Mouse (Mus musculus): ENCODE data around the gene Skida1. TPM values are rescaled to one million over a fixed set of nuclear protein-coding genes. Genes with fewer than 3 reads are reported as not detected.
"Not testable (repeated sequence)": the region's sequence is repeated elsewhere in the genome, so short reads cannot be mapped to it uniquely, and the experiment has no call there.

Gene Skida1
- total RNA-seq (2014; rRNA removed) (14.1 and 22.7 TPM in 2 replicates), polyA plus RNA-seq (2015; fragmentation: Nextera tagmentation; extraction: Ambion mirVana) (4.4 and 5.0 TPM in 2 replicates)

DNA sequence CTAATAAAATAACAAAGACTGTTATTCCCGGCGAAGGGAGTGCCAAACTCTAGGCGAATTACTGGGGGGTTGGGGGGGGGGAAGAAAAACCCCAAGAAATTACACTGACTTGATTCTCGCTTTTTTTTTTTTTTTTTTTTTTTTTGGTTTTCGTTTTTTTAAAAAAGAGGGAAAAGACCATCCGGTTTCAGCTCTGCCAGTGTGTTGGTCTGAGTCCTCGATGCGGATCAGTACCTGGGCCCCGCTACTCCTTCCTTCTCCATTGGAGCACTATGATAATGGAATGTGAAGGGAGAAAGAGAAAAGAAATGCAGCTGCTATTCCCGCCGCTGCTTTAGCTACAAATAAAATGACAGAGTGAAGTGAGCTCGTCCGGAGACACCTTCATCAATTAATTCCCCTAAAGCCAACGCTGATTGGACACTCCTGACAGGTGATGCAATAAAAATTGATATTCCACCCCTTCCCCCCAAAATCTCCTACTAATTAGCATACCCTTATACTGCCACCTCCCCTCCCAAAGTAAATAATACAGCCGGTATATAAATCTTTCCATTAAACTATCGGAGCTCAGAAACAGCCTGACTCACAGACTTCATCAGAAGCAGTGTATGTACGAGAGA, at the start of gene Skida1:
TSS of gene Skida1 (minus strand) at position 599 of the 623 bp plus-strand sequence.
- peak within 1 kb of the TSS; percentile 99 for H3K9ac ChIP-seq (replicated peaks; ENCODE audit: low read length)
- H3K9me3 ChIP-seq (ENCODE audit: low read length), result no peaks in the 10 kb centered on the region
- no peaks in the 10 kb centered on the region for H3K36me3 ChIP-seq (ENCODE audit: insufficient read depth, low read length)
- DNase-seq (ENCODE audit: low spot score) (peak; percentile 82), ATAC-seq (peak; percentile 43)
- peaks cover 9% of the 10 kb centered on the region; the same call in 1 of the 2 replicates for H3K4me1 ChIP-seq (ENCODE audit: insufficient read depth, low read length)
- WGBS, result 0% methylated on average over 17 of the region's 17 CpGs
- peak within 1 kb of the TSS; percentile 84 for H3K4me2 ChIP-seq (ENCODE audit: low read depth, low read length)
- peak within 1 kb of the TSS; percentile 93 for H3K4me3 ChIP-seq (ENCODE audit: low read length)
- no peak for TF ChIP-seq CTCF (IDR thresholded peaks at IDR 0.05; ENCODE audit: low read depth)
- peak within 1 kb of the TSS; percentile 99 for H3K27ac ChIP-seq
- H3K27me3 ChIP-seq (ENCODE audit: insufficient read depth, low read length), result no peaks in the 10 kb centered on the region

DNA sequence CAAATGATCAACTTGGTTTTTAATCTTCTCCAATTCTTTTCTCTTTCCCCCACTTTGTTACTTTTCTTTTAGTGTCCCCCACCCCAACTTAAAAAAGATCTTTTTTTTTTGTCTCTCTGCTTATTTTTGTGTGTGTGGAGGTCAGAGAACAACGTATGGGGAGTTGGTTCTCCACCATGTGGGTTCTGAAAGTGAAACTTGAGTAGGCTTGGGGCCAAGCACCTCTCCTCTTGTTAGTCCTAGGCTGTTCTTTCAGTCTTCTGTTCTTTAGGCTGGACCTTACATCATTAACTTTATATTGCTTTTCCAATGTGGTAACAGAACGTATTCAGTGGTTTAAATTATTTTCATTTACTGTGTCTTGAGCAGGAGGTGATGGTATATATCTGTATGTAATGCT, 47.0 kb upstream of the Skida1 start:
- WGBS, result 70% methylated on average over 2 of the region's 2 CpGs

DNA sequence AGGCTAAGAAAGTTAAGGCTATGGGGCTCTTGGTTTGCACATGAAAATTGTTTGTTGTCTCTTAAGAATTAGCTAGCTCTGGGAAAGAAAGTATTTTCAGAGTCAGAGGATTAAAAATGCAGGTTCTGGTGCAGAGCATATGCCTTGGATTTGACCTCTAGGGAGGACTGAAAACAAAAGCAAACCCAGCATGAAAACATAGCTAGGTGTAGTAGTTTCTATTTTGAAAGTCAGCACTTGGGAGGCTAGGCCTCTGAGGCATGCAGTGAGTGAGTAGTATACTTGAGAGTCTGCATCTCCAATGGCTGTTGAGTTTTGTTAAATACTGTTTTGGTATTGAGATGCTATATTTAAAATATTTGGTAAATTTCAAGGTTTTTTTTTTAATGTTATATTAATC, 45.5 kb upstream of the Skida1 start:
- Histone ChIP-seq H3K4me2 (ENCODE audit: low read depth, low read length) (no peak overlapping the region), H3K27ac (no peak overlapping the region), H3K4me1 (ENCODE audit: insufficient read depth, low read length) (no peaks in the 10 kb centered on the region), H3K27me3 (ENCODE audit: insufficient read depth, low read length) (no peaks in the 10 kb centered on the region), H3K9ac (replicated peaks; ENCODE audit: low read length) (no peak overlapping the region), H3K9me3 (ENCODE audit: low read length) (no peaks in the 10 kb centered on the region), H3K36me3 (ENCODE audit: insufficient read depth, low read length) (peaks cover 6% of the 10 kb centered on the region; the same call in 1 of the 2 replicates), H3K4me3 (ENCODE audit: low read length) (no peak overlapping the region)
- DNase-seq (ENCODE audit: low spot score) (no peak), ATAC-seq (no peak)
- no peak for TF ChIP-seq CTCF (IDR thresholded peaks at IDR 0.05; ENCODE audit: low read depth)

More for the DNA sequence above, 47.0 kb upstream of the Skida1 start:
- Histone ChIP-seq H3K36me3 (ENCODE audit: insufficient read depth, low read length) (no peaks in the 10 kb centered on the region; the same call in 1 of the 2 replicates), H3K4me1 (ENCODE audit: insufficient read depth, low read length) (no peaks in the 10 kb centered on the region), H3K27me3 (ENCODE audit: insufficient read depth, low read length) (no peaks in the 10 kb centered on the region), H3K4me3 (ENCODE audit: low read length) (no peak overlapping the region), H3K27ac (no peak overlapping the region), H3K9me3 (ENCODE audit: low read length) (no peaks in the 10 kb centered on the region), H3K4me2 (ENCODE audit: low read depth, low read length) (no peak overlapping the region), H3K9ac (replicated peaks; ENCODE audit: low read length) (no peak overlapping the region)
- no peak for TF ChIP-seq CTCF (IDR thresholded peaks at IDR 0.05; ENCODE audit: low read depth)
- DNase-seq (ENCODE audit: low spot score), result no peak
- ATAC-seq, result no peak

DNA sequence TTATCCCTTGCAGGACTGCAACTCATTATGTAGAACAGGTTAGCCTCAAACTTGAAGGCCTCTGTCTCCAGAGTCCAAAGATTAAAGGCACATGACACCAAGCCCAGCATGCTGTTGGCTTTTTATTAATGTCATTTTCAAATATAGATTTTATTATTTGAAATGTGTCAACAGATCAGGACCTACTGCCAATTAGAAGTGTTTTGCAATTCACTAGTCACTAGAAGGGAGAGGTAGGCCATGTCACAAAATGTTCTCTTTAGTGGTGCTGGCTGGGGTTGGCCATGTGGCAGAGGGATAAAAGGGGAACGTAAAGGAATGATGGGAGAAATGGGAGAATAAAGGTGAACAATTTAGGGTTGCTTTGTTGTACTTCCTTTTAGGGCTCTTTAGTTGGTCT, 45.0 kb upstream of the Skida1 start:
- Histone ChIP-seq H3K9ac (replicated peaks; ENCODE audit: low read length) (no peak overlapping the region), H3K4me2 (ENCODE audit: low read depth, low read length) (no peak overlapping the region), H3K27me3 (ENCODE audit: insufficient read depth, low read length) (no peaks in the 10 kb centered on the region), H3K4me1 (ENCODE audit: insufficient read depth, low read length) (no peaks in the 10 kb centered on the region), H3K27ac (no peak overlapping the region), H3K9me3 (ENCODE audit: low read length) (no peaks in the 10 kb centered on the region), H3K4me3 (ENCODE audit: low read length) (no peak overlapping the region), H3K36me3 (ENCODE audit: insufficient read depth, low read length) (peaks cover 6% of the 10 kb centered on the region; the same call in 1 of the 2 replicates)
- 90% methylated on average over 1 of the region's 1 CpGs for WGBS
- no peak for DNase-seq (ENCODE audit: low spot score)
- TF ChIP-seq CTCF (IDR thresholded peaks at IDR 0.05; ENCODE audit: low read depth), result no peak
- ATAC-seq, result no peak

DNA sequence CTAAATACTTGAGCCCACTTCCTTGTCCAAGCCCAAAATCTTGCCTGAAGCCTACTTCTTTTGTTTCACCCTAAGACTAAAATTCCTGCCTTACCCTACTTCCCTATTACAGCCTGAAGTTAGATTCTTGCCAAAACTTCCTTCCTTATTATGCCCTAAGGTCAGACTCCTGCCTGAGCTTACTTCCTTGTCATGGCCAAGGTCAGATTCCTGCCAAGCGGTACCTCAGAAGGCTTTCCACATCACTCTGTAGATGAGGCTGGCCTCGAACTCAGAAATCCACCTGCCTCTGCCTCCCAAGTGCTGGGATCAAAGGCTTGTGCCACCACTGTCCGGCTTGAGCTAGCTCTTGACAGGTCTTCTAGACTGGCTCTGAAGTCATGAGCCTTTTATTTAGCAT, 38.8 kb upstream of the Skida1 start:
- not testable (repeated sequence) for ATAC-seq; H3K27ac ChIP-seq; H3K4me2 ChIP-seq (ENCODE audit: low read depth, low read length); H3K9me3 ChIP-seq (ENCODE audit: low read length); DNase-seq (ENCODE audit: low spot score); H3K4me3 ChIP-seq (ENCODE audit: low read length); H3K27me3 ChIP-seq (ENCODE audit: insufficient read depth, low read length); H3K4me1 ChIP-seq (ENCODE audit: insufficient read depth, low read length); H3K9ac ChIP-seq (replicated peaks; ENCODE audit: low read length)
- peaks cover 25% of the 10 kb centered on the region; the same call in 1 of the 2 replicates for H3K36me3 ChIP-seq (ENCODE audit: insufficient read depth, low read length)
- 96% methylated on average over 3 of the region's 3 CpGs for WGBS

DNA sequence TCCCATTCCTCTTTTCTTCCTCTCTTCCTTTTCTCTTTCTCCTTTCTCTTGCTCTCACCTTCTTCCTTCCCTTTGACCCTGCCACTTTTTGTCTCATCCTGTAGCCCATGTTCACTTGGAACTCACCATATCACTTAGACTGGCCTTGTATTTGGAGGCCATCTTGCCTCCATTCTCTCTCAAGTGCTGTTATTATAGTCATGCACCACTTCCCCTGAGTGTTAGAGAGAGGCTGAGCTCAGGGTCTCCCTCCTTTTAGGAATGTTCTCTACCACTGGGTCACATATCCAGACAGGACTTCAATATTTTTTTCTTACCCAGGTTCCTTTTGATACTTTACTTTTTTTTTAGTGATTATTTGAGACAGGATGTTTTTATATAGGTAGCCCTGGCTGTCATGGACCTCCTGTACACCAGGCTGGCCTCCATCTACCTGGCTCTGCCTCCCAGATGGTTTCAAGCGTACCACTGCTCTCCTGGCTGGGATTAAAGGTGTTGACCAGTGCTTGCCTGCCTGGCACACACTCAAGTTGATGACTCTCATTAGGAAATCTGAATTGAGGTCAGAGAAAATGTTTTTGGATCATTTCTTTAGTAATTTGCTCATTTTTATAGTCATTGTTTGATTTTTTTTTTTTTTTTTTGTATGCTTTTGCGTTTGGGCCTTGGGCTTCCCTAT, 31.5 kb upstream of the Skida1 start:
- no peak for TF ChIP-seq CTCF (IDR thresholded peaks at IDR 0.05; ENCODE audit: low read depth)
- no peak for DNase-seq (ENCODE audit: low spot score)
- Histone ChIP-seq H3K27me3 (ENCODE audit: insufficient read depth, low read length) (no peaks in the 10 kb centered on the region), H3K4me3 (ENCODE audit: low read length) (no peak overlapping the region), H3K4me1 (ENCODE audit: insufficient read depth, low read length) (no peaks in the 10 kb centered on the region), H3K36me3 (ENCODE audit: insufficient read depth, low read length) (peaks cover 11% of the 10 kb centered on the region; the same call in 1 of the 2 replicates), H3K9ac (replicated peaks; ENCODE audit: low read length) (no peak overlapping the region), H3K4me2 (ENCODE audit: low read depth, low read length) (no peak overlapping the region), H3K9me3 (ENCODE audit: low read length) (no peaks in the 10 kb centered on the region), H3K27ac (no peak overlapping the region)
- 89% methylated on average over 2 of the region's 2 CpGs for WGBS
- ATAC-seq, result no peak

DNA sequence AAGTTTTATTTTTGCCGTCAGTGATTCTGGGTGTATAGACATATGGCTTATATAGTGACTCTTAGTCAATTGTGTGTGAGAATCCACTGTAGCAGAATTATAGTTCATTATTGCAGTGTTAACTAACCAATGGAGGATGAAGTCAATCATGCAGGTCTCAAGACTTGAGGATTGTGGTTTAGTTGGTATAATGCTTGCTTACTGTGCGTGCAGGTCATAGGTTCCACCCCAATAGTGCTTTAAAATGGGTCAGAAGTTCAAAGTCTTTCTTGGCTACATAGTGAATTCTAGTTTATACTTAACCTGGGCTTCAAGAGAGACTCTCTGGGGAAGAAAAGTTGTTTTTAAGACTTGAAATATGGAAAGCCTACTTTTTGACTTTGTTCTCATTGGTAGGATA, 23.1 kb upstream of the Skida1 start:
- no peak for ATAC-seq
- H3K4me1 ChIP-seq (ENCODE audit: insufficient read depth, low read length), result no peaks in the 10 kb centered on the region
- peaks cover 5% of the 10 kb centered on the region; the same call in 1 of the 2 replicates for H3K36me3 ChIP-seq (ENCODE audit: insufficient read depth, low read length)
- DNase-seq (ENCODE audit: low spot score), result no peak
- no peak overlapping the region for H3K4me2 ChIP-seq (ENCODE audit: low read depth, low read length)
- no peak for TF ChIP-seq CTCF (IDR thresholded peaks at IDR 0.05; ENCODE audit: low read depth)
- H3K9me3 ChIP-seq (ENCODE audit: low read length), result no peaks in the 10 kb centered on the region
- H3K9ac ChIP-seq (replicated peaks; ENCODE audit: low read length), result no peak overlapping the region
- H3K4me3 ChIP-seq (ENCODE audit: low read length), result no peak overlapping the region
- H3K27ac ChIP-seq, result no peak overlapping the region
- H3K27me3 ChIP-seq (ENCODE audit: insufficient read depth, low read length), result no peaks in the 10 kb centered on the region
- 87% methylated on average over 2 of the region's 2 CpGs for WGBS
